Mouse (Mus musculus): ENCODE data around the gene Nhsl1.

Gene Nhsl1

GRCm38 (mm10) chr10:18400998-18401397 lies 82.2 kb downstream of the Nhsl1 start:
- DNase-seq (ENCODE audit: low spot score): no peak

GRCm38 (mm10) chr10:18403992-18404391 lies 85.2 kb downstream of the Nhsl1 start:
- DNase-seq (ENCODE audit: low spot score): no peak

GRCm38 (mm10) chr10:18404679-18405078 lies 85.9 kb downstream of the Nhsl1 start:
- DNase-seq (ENCODE audit: low spot score): no peak

GRCm38 (mm10) chr10:18407062-18407830 lies 88.5 kb downstream of the Nhsl1 start:
- peak; percentile 65 for DNase-seq (ENCODE audit: low spot score)

GRCm38 (mm10) chr10:18408128-18408527 lies 89.3 kb downstream of the Nhsl1 start:
- no peak for DNase-seq (ENCODE audit: low spot score)

GRCm38 (mm10) chr10:18408635-18409034 lies 89.8 kb downstream of the Nhsl1 start:
- DNase-seq (ENCODE audit: low spot score): no peak

- no peak for DNase-seq (ENCODE audit: low spot score)
Measured at GRCm38 (mm10) chr10:18409068-18409467, 90.3 kb downstream of the Nhsl1 start.

- DNase-seq (ENCODE audit: low spot score): no peak
Measured at GRCm38 (mm10) chr10:18411266-18411665, 92.5 kb downstream of the Nhsl1 start.

GRCm38 (mm10) chr10:18415946-18416345 lies 97.2 kb downstream of the Nhsl1 start:
- no peak for DNase-seq (ENCODE audit: low spot score)

GRCm38 (mm10) chr10:18418160-18418559 lies 99.4 kb downstream of the Nhsl1 start:
- DNase-seq (ENCODE audit: low spot score): no peak

- no peak for DNase-seq (ENCODE audit: low spot score)
Measured at GRCm38 (mm10) chr10:18419508-18419907, 100.7 kb downstream of the Nhsl1 start.

- no peak for DNase-seq (ENCODE audit: low spot score)
Measured at GRCm38 (mm10) chr10:18420259-18421000, 101.6 kb downstream of the Nhsl1 start.

GRCm38 (mm10) chr10:18422968-18423367 lies 104.2 kb downstream of the Nhsl1 start:
- no peak for DNase-seq (ENCODE audit: low spot score)

- no peak for DNase-seq (ENCODE audit: low spot score)
Measured at GRCm38 (mm10) chr10:18423557-18423956, 104.8 kb downstream of the Nhsl1 start.

GRCm38 (mm10) chr10:18427866-18428265 lies 109.1 kb downstream of the Nhsl1 start:
- no peak for DNase-seq (ENCODE audit: low spot score)

GRCm38 (mm10) chr10:18429533-18429932 lies 110.7 kb downstream of the Nhsl1 start:
- DNase-seq (ENCODE audit: low spot score): no peak

GRCm38 (mm10) chr10:18430141-18430540 lies 111.4 kb downstream of the Nhsl1 start:
- DNase-seq (ENCODE audit: low spot score): no peak

- DNase-seq (ENCODE audit: low spot score): no peak
Measured at GRCm38 (mm10) chr10:18430973-18431372, 112.2 kb downstream of the Nhsl1 start.

- no peak for DNase-seq (ENCODE audit: low spot score)
Measured at GRCm38 (mm10) chr10:18431546-18431945, 112.8 kb downstream of the Nhsl1 start.

- no peak for DNase-seq (ENCODE audit: low spot score)
Measured at GRCm38 (mm10) chr10:18435454-18435853, 116.7 kb downstream of the Nhsl1 start.

- no peak for DNase-seq (ENCODE audit: low spot score)
Measured at GRCm38 (mm10) chr10:18435938-18436337, 117.2 kb downstream of the Nhsl1 start.

- no peak for DNase-seq (ENCODE audit: low spot score)
Measured at GRCm38 (mm10) chr10:18437584-18437983, 118.8 kb downstream of the Nhsl1 start.

GRCm38 (mm10) chr10:18445603-18446358 lies 127.0 kb downstream of the Nhsl1 start:
- DNase-seq (ENCODE audit: low spot score): no peak
